Mouse (Mus musculus) gastrocnemius, postnatal 4 days (tissue): Measurements from ENCODE around the gene Grifin. TPM values are rescaled to one million over a fixed set of nuclear protein-coding genes. Genes with fewer than 3 reads are reported as not detected.

Experiments used
- DNase-seq, 2 experiments: peaks; one replicate each; pipeline ENCODE4 v3.0.0; 2021 to 2022; ENCODE audit warnings: low spot score in 2 of 2, mixed read lengths in 2 of 2
- total RNA-seq, 2 experiments: library from RNA; stranded (reverse); gene quantifications; 2 replicates each; pipeline ENCODE4 v1.2.3; 2021

The Grifin gene
- total RNA-seq, 2 experiments from 2014 or later, result not detected

DNA sequence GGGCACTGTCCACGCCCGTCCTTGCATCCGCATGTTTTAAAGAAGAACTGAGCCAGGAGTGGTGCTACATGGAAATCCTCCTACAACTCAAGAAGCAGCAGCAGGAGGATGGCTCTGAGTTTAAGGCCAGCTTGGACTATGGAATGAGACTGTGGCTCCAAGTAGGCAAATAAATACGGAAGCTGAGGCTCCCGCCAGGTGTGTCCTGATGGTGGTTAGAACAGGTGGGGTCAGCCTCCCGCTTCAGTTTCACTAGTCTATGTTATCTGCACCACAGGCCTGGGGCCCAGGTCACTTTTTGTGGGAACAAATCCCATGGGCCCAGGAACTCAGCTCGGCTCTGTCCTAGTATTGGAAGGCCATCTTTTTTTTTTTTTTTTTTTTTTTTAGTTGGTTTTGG lies 11.2 kb downstream of the Grifin start:
- no peak for DNase-seq

DNA sequence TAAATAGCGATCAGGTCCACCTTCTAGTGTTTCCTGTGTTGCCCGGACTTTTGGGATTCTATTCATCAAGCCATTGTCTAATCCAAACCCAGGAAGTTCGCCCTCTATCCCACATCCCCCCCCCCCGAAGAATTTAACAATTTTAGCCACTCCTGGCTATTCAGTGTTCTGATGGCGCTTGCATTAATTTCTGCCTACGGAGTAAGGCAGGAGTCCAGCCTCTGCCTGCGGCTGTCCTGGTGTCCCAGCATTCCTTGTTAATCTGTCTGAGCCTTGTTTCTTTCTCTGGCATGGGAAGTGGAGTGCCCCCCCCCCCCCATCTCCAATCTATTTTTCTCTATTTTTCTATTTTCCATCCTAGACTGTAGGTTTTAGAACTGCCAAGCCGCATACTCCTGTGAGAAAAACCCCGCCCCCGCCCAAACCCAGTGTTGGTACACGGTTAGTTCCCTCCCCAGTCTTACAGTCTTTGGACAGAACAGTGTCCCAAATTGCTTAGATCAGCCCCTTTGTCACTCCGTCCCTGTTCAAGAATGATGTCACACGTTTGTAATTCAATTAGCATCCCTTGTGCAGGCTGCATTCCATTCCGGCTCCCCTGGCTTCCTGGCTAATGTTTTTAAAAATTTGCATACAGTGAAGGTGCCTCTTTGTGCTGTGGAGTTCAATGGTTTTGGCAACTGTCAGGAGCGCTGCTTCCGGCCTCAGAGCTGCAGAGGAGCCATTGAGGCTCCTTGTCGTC lies 15.4 kb downstream of the Grifin start:
- DNase-seq, result no peak

DNA sequence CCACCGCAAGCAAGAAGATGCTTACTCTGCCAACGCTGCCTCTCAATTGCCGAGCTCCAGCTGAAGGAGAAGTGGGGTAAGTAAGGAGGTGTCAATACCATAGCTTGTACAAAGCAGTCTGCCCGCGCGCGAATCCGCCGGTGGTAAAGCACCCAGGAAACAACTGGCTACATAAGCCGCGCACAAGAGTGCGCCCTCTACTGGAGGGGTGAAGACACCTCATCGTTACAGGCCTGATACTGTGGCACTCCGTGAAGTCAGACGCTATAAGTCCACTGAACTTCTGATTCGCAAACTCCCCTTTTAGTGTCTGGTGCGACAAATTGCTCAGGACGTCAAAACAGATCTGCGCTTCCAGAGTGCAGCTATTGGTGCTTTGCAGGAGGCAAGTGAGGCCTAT lies 18.5 kb downstream of the Grifin start:
- DNase-seq, result no peak

DNA sequence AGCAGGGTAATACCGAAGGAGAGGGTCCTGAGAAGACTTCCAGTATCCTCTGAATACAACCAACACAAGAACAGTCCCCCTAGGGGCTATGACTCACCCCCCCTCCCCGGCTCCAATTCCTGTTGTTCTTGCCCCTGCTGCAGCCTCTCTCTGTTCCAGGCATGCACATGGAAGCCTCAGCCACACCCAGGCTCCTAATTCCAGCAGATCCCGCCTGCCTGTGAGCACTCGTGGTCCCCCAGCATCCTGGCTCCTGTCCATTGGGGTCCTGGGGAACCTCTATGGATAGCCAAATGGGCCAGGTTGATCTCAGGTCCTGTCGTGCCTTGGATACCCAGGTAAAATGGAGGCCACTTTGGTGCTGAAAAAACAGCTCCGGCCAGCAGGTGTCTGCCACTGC lies 19.2 kb downstream of the Grifin start:
- no peak for DNase-seq

DNA sequence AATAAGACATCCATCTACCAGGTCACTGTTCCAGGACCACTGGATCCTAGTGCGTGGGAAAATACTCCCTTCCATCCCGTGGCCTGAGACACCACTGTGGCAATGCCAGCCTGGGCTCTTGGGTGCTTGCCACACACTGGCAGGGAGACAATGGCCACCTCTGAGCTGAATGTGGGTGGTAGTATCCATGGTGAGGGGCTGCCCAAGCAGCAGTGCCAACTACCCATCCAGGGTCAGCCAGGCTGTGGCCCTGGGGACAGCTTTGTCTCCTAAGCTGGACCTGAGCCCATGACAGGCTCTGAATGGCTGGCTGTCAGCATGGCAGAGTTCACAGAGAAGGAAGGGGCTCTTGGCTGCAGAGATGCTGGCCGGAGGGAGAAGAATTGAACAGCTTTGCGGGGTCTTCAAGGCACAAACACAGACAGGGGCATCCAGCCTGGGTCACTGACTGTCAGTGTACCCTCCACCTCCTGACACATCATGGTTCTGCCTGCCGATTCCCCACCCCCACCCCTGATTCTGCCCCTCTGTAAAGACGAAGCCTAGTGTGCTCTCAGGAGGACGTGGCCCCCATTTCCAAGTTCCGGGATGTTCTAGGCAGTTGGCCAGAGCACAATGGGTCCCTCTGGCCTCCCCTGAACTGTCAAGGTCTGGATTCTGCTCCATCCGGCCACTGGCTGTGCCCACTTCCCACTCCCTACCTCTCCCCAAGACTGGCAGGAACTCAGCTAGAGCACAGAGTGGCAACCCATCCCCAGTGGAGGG lies 21.9 kb downstream of the Grifin start:
- no peak for DNase-seq

DNA sequence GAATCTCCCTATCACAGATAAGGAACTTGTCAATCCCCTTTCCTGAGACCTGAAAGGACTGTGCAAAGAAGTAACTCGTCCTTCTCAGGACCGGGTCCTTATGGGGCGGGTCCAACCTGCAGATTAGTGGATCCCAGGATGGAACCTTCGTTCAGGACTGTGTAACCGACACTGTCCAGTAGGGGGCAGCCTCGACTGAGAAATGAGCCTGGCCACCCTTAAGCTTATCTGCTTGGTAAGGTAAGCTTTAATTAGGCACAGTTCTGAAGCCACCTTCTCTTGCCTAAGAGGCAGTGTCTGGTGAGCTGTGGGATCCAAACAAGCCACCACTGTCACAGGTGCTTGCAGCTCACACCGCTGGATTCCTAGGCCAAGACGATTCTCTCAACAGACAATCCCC lies 24.8 kb downstream of the Grifin start:
- DNase-seq, result peak; percentile 57 to 76

DNA sequence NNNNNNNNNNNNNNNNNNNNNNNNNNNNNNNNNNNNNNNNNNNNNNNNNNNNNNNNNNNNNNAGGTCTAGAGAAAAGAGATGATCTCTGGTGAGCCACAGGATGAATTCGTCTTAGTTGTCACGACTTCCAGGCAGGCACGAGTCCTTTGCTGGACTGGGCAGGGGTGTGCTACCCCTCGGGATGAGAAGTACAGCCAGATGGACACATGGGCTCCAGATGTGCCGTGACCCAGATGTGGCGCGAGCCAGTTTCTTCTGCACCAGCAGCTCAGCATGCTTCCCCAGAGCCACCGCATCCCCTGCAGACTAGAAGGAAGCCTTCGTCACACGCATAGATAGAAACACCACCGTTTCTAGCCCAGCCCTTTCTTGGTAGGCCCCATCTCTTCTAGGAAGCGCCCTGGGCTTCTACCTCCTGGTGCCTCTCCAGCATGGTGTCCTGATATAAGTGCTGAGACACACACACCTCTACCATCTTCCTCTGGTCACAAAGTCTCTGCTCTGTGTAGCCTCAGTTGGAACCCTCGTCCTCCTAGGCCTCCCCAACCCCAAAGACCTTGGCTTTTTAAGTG lies 26.7 kb downstream of the Grifin start:
- DNase-seq, result no peak

DNA sequence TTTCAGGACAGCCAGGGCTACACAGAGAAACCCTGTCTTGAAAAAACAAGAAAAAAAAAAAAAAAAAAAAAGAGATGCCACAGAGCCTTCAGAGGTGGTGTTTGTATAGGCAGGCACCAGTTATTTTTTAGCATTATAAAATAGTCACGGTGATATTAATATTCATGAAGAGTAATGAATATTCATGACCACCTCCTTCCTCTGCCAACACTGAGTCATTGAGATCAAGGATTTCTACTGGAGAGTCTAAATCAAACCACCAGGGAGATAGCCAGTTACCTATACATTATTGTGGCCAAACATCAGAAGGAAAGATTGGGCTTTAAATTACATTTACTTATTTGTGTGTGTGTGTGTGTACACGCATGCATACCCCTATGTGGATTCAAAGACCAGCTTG lies 38.1 kb downstream of the Grifin start:
- no peak for DNase-seq

DNA sequence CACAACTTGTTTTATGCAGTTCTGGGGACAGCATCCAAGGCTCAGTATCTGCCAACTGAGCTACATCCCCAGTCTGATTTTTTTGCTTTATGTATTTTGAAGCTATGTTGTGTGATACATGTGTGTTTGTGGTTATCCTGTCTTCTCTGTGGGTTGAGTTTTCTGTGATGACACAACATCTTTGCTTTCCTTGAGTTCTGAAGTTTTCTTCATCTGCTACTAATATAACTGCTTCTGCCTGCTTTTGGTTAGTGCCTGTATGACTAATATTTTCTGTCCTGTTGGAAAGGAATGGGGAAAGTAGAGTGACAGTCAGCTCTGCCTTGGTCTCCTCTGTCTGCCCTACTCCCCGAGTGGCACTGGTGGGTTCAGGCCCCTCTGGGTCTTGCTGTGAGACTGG lies 43.7 kb downstream of the Grifin start:
- DNase-seq, result no peak

DNA sequence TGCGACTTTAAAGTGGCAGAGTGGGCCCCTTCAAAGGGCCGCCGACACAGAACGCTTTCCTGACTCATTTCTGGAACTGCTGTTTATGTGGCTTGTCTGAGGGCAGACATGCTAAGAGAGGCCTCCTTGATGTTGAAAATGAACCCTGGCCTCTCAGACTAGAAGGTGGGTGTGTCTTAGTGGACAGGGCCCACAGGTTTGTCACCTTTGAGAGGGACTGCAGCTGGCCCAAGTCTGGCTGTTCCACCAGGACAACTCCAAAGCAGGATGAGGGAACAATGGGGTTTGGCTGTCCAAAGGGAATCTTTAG lies 47.0 kb downstream of the Grifin start:
- DNase-seq, result no peak

DNA sequence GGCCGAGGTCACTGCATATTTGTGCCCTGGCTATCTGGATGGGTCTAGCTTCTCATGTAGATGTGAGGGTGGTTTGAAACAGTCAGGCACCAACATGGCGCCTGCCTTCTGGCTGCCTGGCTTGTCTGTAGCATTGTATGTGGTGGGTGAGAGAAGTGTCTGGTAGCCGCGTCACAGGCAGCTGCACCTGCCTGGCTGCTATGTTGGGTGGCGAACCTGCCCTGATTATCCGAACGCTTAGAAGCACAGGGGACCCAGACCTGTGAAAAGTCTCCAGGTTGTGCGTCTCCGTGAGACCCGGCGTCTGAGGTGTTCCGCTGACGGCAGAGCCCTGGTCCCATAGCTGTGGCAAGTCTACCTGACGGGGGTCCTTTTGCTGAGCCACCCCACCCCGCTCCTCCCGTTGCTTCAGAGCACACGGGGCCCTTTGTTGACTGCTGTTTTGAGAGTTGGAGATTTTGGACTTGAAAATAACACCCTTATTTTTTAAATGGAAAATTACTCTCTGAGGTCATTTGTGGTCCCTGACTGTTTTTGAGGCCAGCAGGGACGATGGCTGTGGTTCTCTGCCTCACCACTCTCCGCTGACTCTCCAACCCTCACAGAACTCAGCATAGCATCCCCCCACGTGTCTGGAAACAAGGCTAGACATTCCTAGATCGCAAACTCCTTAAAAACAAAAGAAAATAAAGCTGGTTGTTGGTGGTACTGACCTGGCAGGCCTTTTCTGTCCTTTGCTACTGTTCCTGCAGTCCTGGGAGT lies 47.5 kb downstream of the Grifin start:
- DNase-seq, result no peak

DNA sequence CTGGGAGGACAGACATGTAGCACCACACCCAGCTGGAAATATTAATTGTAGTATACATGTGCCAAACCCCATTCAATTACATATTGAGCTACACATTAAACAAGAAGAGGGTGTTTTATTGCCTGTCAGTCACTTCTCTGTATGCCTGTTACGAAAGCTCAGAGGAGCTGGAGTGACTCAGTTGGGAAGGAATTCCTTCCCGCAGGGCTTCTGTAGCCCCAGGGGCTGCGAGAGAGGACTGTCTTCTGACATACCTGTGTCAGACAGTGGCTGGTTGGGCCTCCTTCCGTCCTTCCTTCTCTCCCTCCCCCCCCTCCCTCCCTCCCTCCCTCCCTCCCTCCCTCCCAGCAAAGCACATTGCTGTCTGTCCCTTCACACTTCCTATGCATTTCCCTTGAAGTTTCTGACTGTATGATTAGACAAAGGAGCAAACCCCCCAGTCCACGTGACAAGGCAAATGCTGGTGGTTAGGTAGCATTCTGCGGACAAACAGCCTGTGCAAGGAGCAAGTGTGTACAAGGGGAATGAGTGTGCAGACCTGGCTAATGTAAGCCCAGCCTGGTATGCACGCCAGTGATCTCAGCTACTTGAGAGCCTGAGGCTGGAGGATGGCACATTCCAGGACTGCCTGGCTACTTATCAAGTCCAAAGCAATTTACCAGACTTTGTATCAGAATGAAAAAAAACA lies 49.9 kb downstream of the Grifin start:
- no peak for DNase-seq

DNA sequence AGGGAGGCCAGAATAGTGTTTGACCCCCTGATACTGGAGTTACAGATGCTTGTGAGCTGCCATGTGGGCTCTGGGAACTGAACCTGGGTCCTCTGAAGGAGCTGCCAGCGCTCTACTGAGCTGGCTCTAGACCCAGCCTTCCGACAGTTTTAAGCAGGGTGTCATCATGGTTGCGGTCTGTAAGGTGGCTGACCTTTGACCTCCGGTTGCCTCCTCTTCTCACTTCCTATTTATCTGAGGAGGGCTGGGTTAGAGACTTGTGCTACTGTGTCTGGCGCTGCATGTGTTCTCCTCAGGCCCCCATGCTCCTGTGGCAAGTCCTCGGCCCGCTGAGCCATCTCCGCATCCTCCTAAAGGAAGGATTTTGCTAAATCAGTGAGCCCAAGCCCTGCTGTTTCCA lies 51.0 kb downstream of the Grifin start:
- no peak for DNase-seq

Other genes starting within 250 kb of the Grifin start
- 10 to 100 TPM; 20.4 to 24.9 TPM for gene Mad1l1, start 243.5 kb downstream of the Grifin start, total RNA-seq
- 10 to 100 TPM in 1 of 2 experiments, 1 to 10 TPM in 1; 8.6 to 12.1 TPM for gene Nudt1, start 243.4 kb downstream of the Grifin start, total RNA-seq
- 1 to 10 TPM; 7.3 to 7.6 TPM for gene Mrm2, start 233.2 kb downstream of the Grifin start, total RNA-seq
- gene Snx8, start 175.8 kb downstream of the Grifin start, total RNA-seq, result 10 to 100 TPM; 19.6 to 24.5 TPM
- 100 to 1,000 TPM; 105 to 110 TPM for gene Eif3b, start 145.7 kb downstream of the Grifin start, total RNA-seq
- not detected for gene Gm4869, start 119.4 kb downstream of the Grifin start, total RNA-seq
- 10 to 100 TPM; 17.3 to 18.4 TPM for gene Chst12, start 59.5 kb downstream of the Grifin start, total RNA-seq
- gene Lfng, start 42.2 kb upstream of the Grifin start, total RNA-seq, result 10 to 100 TPM; 11.4 to 13.8 TPM
- gene Ttyh3, start 84.0 kb upstream of the Grifin start, total RNA-seq, result 10 to 100 TPM; 66.9 to 68.8 TPM
- 10 to 100 TPM; 14.5 to 15.0 TPM for gene Iqce, start 137.3 kb upstream of the Grifin start, total RNA-seq
- 10 to 100 TPM; 13.9 to 14.2 TPM for gene Brat1, start 139.9 kb upstream of the Grifin start, total RNA-seq
- under 1 TPM; 0.39 to 0.62 TPM for gene Amz1, start 159.1 kb upstream of the Grifin start, total RNA-seq